Mouse (Mus musculus) limb, embryonic 10.5 days (tissue): ENCODE results near the gene Prrg2. TPM values are rescaled to one million over a fixed set of nuclear protein-coding genes. Genes with fewer than 3 reads are reported as not detected.

Experiments used
- DNase-seq: peaks from one replicate; pipeline ENCODE4 v3.0.0-alpha.2; 2017; ENCODE audit warnings: low spot score
- H3K27ac ChIP-seq: fragments of 300-500 bp; sonication (generic); 2 replicates; pipeline ENCODE4 v1.5.1; 2016; ENCODE audit warnings: mild to moderate bottlenecking
- H3K27me3 ChIP-seq: fragments of 300-500 bp; sonication (generic); 2 replicates; pipeline ENCODE4 v1.6.1; 2016; ENCODE audit warnings: low read depth, mild to moderate bottlenecking; ENCODE audit not compliant: poor library complexity, severe bottlenecking
- H3K36me3 ChIP-seq: fragments of 300-500 bp; sonication (generic); 2 replicates; pipeline ENCODE4 v1.6.1; 2016; ENCODE audit warnings: mild to moderate bottlenecking, moderate library complexity
- H3K4me1 ChIP-seq: fragments of 300-500 bp; sonication (generic); 2 replicates; pipeline ENCODE4 v1.6.1; 2016
- H3K4me3 ChIP-seq: fragments of 300-500 bp; sonication (generic); 2 replicates; pipeline ENCODE4 v1.5.1; 2016; ENCODE audit warnings: mild to moderate bottlenecking, moderate library complexity
- H3K9me3 ChIP-seq: fragments of 300-500 bp; sonication (generic); replicated peaks from 2 replicates; pipeline ENCODE4 v1.6.1; 2016; ENCODE audit warnings: mild to moderate bottlenecking
- WGBS: fragments of 180-500 bp; shearing (Covaris S2); methylation state at CpG from one replicate; pipeline ENCODE4 v1.1.7; 2016; 5-methylcytosine and 5-hydroxymethylcytosine counted together
- polyA plus RNA-seq: library from polyadenylated mRNA; unstranded; fragments of >200 nt; fragmentation: Nextera tagmentation; extraction: Ambion mirVana; gene quantifications from 2 replicates; pipeline ENCODE4 v1.2.1, GENCODE M21; 2016

Prrg2 gene
- polyA plus RNA-seq, 1 experiment from 2014 or later, result 24.8 TPM

- no peak for DNase-seq
- Histone ChIP-seq H3K27ac (no peak overlapping the region), H3K4me3 (no peak overlapping the region), H3K36me3 (0 out of 2 replicates have a peak, but pooled peaks cover 2% of the 10 kb centered on the region), H3K27me3 (no peaks in the 10 kb centered on the region), H3K4me1 (peaks cover 13% of the 10 kb centered on the region), H3K9me3 (no peaks in the 10 kb centered on the region)
- WGBS, result 76% methylated on average over 4 of the region's 4 CpGs
These were observed 4.9 kb upstream of the Prrg2 start for GRCm38 (mm10) chr7:45067190-45067999.

GRCm38 (mm10) chr7:45061532-45062075 lies 873 bp downstream of the Prrg2 start:
- no peak for DNase-seq
- Histone ChIP-seq H3K4me3 (peak overlapping the region; percentile 70), H3K36me3 (0 out of 2 replicates have a peak, but pooled peaks cover 5% of the 10 kb centered on the region), H3K9me3 (no peaks in the 10 kb centered on the region), H3K4me1 (peaks cover 47% of the 10 kb centered on the region), H3K27me3 (no peaks in the 10 kb centered on the region), H3K27ac (peak overlapping the region; percentile 89)
- WGBS, result 18% methylated on average over 11 of the region's 11 CpGs

GRCm38 (mm10) chr7:45060632-45061122 lies 1.8 kb downstream of the Prrg2 start:
- H3K9me3 ChIP-seq, result no peaks in the 10 kb centered on the region
- H3K27me3 ChIP-seq, result no peaks in the 10 kb centered on the region
- DNase-seq, result no peak
- 91% methylated on average over 6 of the region's 6 CpGs for WGBS
- H3K4me3 ChIP-seq, result peak overlapping the region; percentile 16; the same call in 1 of the 2 replicates
- peaks cover 47% of the 10 kb centered on the region for H3K4me1 ChIP-seq
- 0 out of 2 replicates have a peak, but pooled peaks cover 5% of the 10 kb centered on the region for H3K36me3 ChIP-seq
- peak overlapping the region; percentile 74; the same call in 1 of the 2 replicates for H3K27ac ChIP-seq

- H3K9me3 ChIP-seq, result no peaks in the 10 kb centered on the region
- H3K27ac ChIP-seq, result peak overlapping the region; percentile 74
- DNase-seq, result peak; percentile 54
- H3K4me3 ChIP-seq, result peak overlapping the region; percentile 14; the same call in 1 of the 2 replicates
- peaks cover 54% of the 10 kb centered on the region for H3K4me1 ChIP-seq
- WGBS, result 76% methylated on average over 10 of the region's 10 CpGs
- H3K36me3 ChIP-seq, result 0 out of 2 replicates have a peak, but pooled peaks cover 5% of the 10 kb centered on the region
- no peaks in the 10 kb centered on the region for H3K27me3 ChIP-seq
These were observed 3.6 kb downstream of the Prrg2 start for GRCm38 (mm10) chr7:45058607-45059571.

- peaks cover 53% of the 10 kb centered on the region for H3K4me1 ChIP-seq
- H3K27me3 ChIP-seq, result no peaks in the 10 kb centered on the region
- H3K36me3 ChIP-seq, result 0 out of 2 replicates have a peak, but pooled peaks cover 5% of the 10 kb centered on the region
- H3K4me3 ChIP-seq, result no peak overlapping the region
- no peak overlapping the region for H3K27ac ChIP-seq
- DNase-seq, result no peak
- no peaks in the 10 kb centered on the region for H3K9me3 ChIP-seq
These were observed 5.5 kb downstream of the Prrg2 start for GRCm38 (mm10) chr7:45056972-45057348.

GRCm38 (mm10) chr7:45056329-45056971 lies 6.0 kb downstream of the Prrg2 start:
- peaks cover 55% of the 10 kb centered on the region for H3K4me1 ChIP-seq
- H3K9me3 ChIP-seq, result no peaks in the 10 kb centered on the region
- 70% methylated on average over 14 of the region's 14 CpGs for WGBS
- H3K4me3 ChIP-seq, result no peak overlapping the region
- H3K27me3 ChIP-seq, result no peaks in the 10 kb centered on the region
- no peak overlapping the region for H3K27ac ChIP-seq
- no peak for DNase-seq
- H3K36me3 ChIP-seq, result 0 out of 2 replicates have a peak, but pooled peaks cover 5% of the 10 kb centered on the region

GRCm38 (mm10) chr7:45053931-45054510 lies 8.5 kb downstream of the Prrg2 start:
- Histone ChIP-seq H3K4me1 (peaks cover 50% of the 10 kb centered on the region), H3K4me3 (peak overlapping the region; percentile 86), H3K27ac (peak overlapping the region; percentile 99), H3K36me3 (peaks cover 30% of the 10 kb centered on the region), H3K9me3 (no peaks in the 10 kb centered on the region), H3K27me3 (no peaks in the 10 kb centered on the region)
- WGBS, result under 1% methylated on average over 33 of the region's 33 CpGs
- DNase-seq, result peak; percentile 92

- Histone ChIP-seq H3K27me3 (no peaks in the 10 kb centered on the region), H3K4me1 (peaks cover 44% of the 10 kb centered on the region), H3K27ac (peak overlapping the region; percentile 99), H3K36me3 (peaks cover 31% of the 10 kb centered on the region), H3K4me3 (peak overlapping the region; percentile 86), H3K9me3 (no peaks in the 10 kb centered on the region)
- DNase-seq, result peak; percentile 88
- WGBS, result under 1% methylated on average over 45 of the region's 59 CpGs
These were observed 9.2 kb downstream of the Prrg2 start for GRCm38 (mm10) chr7:45053117-45053930.

GRCm38 (mm10) chr7:45052862-45053116 lies 9.7 kb downstream of the Prrg2 start, which contains the start of gene Prr12:
Gene Prr12 (minus strand): TSS chr7:45052881.
- Histone ChIP-seq H3K4me3 (peak within 1 kb of the TSS; percentile 86), H3K27ac (peak within 1 kb of the TSS; percentile 99), H3K27me3 (no peaks in the 10 kb centered on the region), H3K36me3 (peaks cover 36% of the 10 kb centered on the region), H3K4me1 (peaks cover 44% of the 10 kb centered on the region), H3K9me3 (no peaks in the 10 kb centered on the region)
- WGBS, result 0% methylated on average over 11 of the region's 18 CpGs
- DNase-seq, result no peak

- Histone ChIP-seq H3K27ac (peak overlapping the region; percentile 99), H3K4me3 (peak overlapping the region; percentile 86), H3K27me3 (no peaks in the 10 kb centered on the region), H3K4me1 (peaks cover 47% of the 10 kb centered on the region), H3K36me3 (peaks cover 41% of the 10 kb centered on the region), H3K9me3 (no peaks in the 10 kb centered on the region)
- WGBS, result under 1% methylated on average over 38 of the region's 38 CpGs
- peak; percentile 64 for DNase-seq
These were observed 10.2 kb downstream of the Prrg2 start for GRCm38 (mm10) chr7:45052181-45052861.

- Histone ChIP-seq H3K4me3 (peak overlapping the region; percentile 86), H3K36me3 (peaks cover 48% of the 10 kb centered on the region), H3K9me3 (no peaks in the 10 kb centered on the region), H3K4me1 (peaks cover 47% of the 10 kb centered on the region), H3K27me3 (no peaks in the 10 kb centered on the region), H3K27ac (peak overlapping the region; percentile 99)
- DNase-seq, result peak; percentile 41
- WGBS, result 2% methylated on average over 13 of the region's 13 CpGs
These were observed 10.9 kb downstream of the Prrg2 start for GRCm38 (mm10) chr7:45051601-45051974.
